Mouse (Mus musculus) duodenum, adult 2 months (tissue): Measurements from ENCODE around the gene Clstn3. TPM values are rescaled to one million over a fixed set of nuclear protein-coding genes. Genes with fewer than 3 reads are reported as not detected.

Experiments
- polyA plus RNA-seq: library from polyadenylated mRNA; depleted of rRNA; stranded (reverse); fragments of >200 nt; gene quantifications from 2 replicates; pipeline ENCODE4 v1.2.3, GENCODE M21; 2012; ENCODE audit warnings: low replicate concordance; rRNA removed

Gene Clstn3
- polyA plus RNA-seq = 0.76 and 1.1 TPM in 2 replicates

GRCm38 (mm10) chr6:124464305-124465271 is at the start of gene Clstn3:
Gene Clstn3 (minus strand): TSS chr6:124464794.

GRCm38 (mm10) chr6:124512355-124512836 is 47.8 kb upstream of the Clstn3 start, which contains the start of gene C1ra:
Gene C1ra (plus strand): TSS chr6:124512405.

GRCm38 (mm10) chr6:124492842-124493561 is 28.4 kb upstream of the Clstn3 start, which contains the start of gene C1rl:
Gene C1rl (plus strand): TSS chr6:124493113.

GRCm38 (mm10) chr6:124414927-124415325 is 49.7 kb downstream of the Clstn3 start, which contains the start of gene Pex5:
Gene Pex5 (minus strand): TSS chr6:124415067.

Other genes with a start within 250 kb of the Clstn3 start
- not detected in 2 replicates for gene Vmn2r27, start 232.9 kb downstream of the Clstn3 start, polyA plus RNA-seq
- gene Cd163, start 160.1 kb downstream of the Clstn3 start, polyA plus RNA-seq = 0.13 and 0.21 TPM in 2 replicates
- gene Pex5, start 49.7 kb downstream of the Clstn3 start, polyA plus RNA-seq = 19.7 and 23.9 TPM in 2 replicates
- gene C1rl, start 28.3 kb upstream of the Clstn3 start, polyA plus RNA-seq = 0.90 and 1.1 TPM in 2 replicates
- 5.3 and 8.3 TPM in 2 replicates for gene C1ra, start 47.6 kb upstream of the Clstn3 start, polyA plus RNA-seq
- gene C1s1, start 77.6 kb upstream of the Clstn3 start, polyA plus RNA-seq = 5.4 and 8.8 TPM in 2 replicates
- gene C1rb, start 105.5 kb upstream of the Clstn3 start, polyA plus RNA-seq = not detected in 2 replicates
- not detected in 2 replicates for gene C1s2, start 171.3 kb upstream of the Clstn3 start, polyA plus RNA-seq
- gene Lpcat3, start 198.2 kb upstream of the Clstn3 start, polyA plus RNA-seq = 200 and 320 TPM in 2 replicates
- 21.0 and 23.1 TPM in 2 replicates for gene Emg1, start 247.4 kb upstream of the Clstn3 start, polyA plus RNA-seq
- 163 and 179 TPM in 2 replicates for gene Phb2, start 247.5 kb upstream of the Clstn3 start, polyA plus RNA-seq